Mouse (Mus musculus) bone marrow, adult 2 months (tissue): ENCODE data around the gene Pop5.

Source experiments
- CTCF ChIP-seq: fragments of 200-500 bp; IDR thresholded peaks from 2 replicates; pipeline ENCODE4 v1.5.1; 2011; ENCODE audit warnings: low read length, control low read depth; ENCODE audit not compliant: control insufficient read depth, insufficient read depth
- POLR2A ChIP-seq: fragments of 200-500 bp; IDR thresholded peaks from 2 replicates; pipeline ENCODE4 v1.6.1; 2011; ENCODE audit warnings: low read depth, mild to moderate bottlenecking, control low read depth, low read length, borderline replicate concordance; ENCODE audit not compliant: control insufficient read depth

DNA sequence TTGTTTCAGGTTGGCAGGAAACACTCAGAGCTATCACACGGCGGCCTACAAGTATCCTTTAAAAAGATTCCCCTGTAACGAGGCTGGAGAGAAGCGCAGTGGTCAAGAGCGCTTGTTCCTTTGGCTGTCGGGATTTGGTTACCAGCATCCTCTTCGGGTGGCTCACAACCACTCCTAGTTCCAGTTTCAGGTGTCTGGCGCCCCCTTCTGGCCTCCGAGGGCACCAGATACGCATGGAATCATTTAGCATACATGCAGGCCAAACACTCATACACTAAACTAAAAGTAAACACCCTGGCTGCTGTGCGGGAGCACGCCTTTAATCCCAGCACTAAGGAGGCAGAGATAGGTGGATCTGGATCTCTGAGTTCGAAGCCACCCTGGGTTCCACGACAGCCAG is 40.4 kb downstream of the Pop5 start:
- peak; percentile 68 for TF ChIP-seq CTCF
- no peak for TF ChIP-seq POLR2A
